Mouse (Mus musculus) lung, adult 18-20 months (tissue): ENCODE measurements around the gene Zkscan7.
"Not testable (repeated sequence)": the region's sequence is repeated elsewhere in the genome, so short reads cannot be mapped to it uniquely, and the experiment has no call there.

Experiments used
- DNase-seq, 2 experiments: peaks; one replicate each; pipeline ENCODE4 v3.0.0; 2022; ENCODE audit warnings: mixed read lengths in 2 of 2

Gene Zkscan7

DNA sequence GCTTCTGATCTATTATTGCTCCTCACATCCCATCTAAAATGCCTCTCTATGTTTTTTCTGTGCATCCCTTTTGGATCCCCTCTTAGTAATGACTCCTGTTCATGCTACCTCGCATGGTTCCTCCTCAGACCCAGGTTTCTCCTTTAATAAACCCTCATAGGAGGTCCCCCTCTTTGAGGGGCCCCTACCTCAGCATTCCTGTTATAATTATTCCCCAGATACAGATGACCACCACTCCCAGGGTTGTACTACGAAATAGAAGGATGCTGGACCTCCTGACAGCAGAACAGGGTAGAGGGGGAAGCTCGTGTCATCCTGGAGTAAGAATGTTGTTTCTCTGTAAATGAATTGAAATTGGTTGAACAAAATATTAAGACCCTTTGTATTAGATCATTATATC, at the start of gene Zkscan7:
TSS of gene Zkscan7 (plus strand) at position 301 of the 400 bp plus-strand sequence.
- DNase-seq, result no peak

GRCm38 (mm10) chr9:122836126-122836525, 49.4 kb upstream of the Zkscan7 start:
- DNase-seq, result no peak

DNA sequence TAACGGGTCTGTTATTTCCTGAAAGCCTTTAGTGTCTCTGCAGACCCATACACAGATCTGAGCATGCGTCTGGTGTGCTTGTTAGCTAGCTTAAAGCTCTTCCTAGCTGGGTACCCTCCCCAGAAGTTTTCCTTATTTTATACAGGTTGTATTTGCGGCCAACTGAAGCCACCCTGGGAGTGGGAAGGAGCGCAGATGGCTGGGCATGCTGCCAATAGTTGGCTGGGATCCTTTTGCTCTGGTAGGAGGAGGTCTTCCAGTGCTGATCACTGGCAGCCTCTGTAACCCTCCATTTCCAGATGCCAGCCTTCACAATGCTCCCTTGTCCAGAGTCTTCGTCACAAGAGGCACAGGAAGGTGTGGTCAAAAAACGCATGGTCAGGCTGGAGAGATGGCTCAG, 48.7 kb upstream of the Zkscan7 start:
- peak in 1 of 2 experiments; percentile 10 for DNase-seq

DNA sequence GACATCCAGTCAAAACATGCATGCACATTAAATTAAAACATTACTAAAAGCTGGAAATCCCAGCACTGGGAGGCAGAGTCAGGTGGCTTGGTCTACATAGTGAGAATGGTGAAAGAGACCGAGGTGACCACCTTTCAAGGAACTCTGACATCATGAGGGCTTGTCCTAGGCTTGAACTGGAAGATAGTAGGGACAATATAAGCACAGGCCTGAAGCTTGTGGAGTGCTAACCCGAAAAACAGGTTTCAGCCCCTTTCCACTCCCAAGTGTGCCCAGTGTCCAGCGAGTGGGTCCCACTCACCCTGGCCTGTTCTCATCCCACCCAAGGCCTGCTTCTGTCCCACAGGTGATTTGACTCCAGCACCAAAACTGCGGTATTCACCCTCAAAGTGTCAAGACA, 48.3 kb upstream of the Zkscan7 start:
- no peak for DNase-seq

DNA sequence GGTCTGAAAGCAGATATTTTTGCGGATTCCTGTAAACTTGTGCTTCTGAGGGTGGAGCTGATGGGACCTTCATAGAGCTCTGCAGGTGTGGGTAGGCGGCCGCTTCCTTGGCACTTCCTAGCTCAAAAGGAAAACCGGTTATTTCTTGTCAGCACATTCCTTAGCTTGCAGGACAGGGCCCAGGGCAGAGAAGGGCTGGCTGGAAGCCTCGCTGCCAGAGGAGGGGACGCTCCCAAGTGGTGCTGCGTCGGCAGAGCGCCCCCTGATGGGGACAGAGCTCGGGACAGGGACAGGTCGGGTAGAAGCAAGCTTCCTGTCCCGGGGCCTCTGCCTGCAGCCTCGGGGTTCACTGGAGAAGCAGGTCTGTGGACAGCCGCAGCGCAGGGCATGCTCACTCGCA, 47.8 kb upstream of the Zkscan7 start:
- peak; percentile 79 to 85 for DNase-seq

DNA sequence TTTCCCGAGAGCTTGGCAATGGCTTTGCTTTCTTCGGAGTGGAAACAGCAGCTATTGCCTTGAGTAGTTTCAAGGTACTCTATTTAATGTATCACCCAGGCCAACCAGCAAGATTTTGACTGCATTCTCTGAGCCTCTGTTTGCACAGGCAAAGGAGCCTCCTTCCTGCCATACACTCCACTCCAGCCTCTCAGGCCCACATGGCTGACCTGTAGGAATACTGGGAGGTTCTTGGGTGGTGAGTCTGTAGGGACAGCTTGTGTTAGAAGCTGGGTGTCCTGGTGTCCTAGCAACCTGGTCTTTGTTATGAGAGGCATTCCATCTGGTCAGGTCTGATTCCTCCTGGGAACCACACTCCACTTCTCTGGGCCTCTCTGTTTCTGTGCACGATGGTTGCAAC, 41.7 kb upstream of the Zkscan7 start, which contains the start of gene Gm35549:
TSS of gene Gm35549 (minus strand) at position 276 of the 400 bp plus-strand sequence.
- peak; percentile 37 to 66 for DNase-seq

GRCm38 (mm10) chr9:122845621-122846020, 39.9 kb upstream of the Zkscan7 start:
- DNase-seq, result no peak

GRCm38 (mm10) chr9:122846156-122846555, 39.3 kb upstream of the Zkscan7 start:
- no peak for DNase-seq

- not testable (repeated sequence) for DNase-seq
These were observed 37.6 kb upstream of the Zkscan7 start for GRCm38 (mm10) chr9:122847811-122848311.

GRCm38 (mm10) chr9:122854526-122854925, 31.0 kb upstream of the Zkscan7 start:
- DNase-seq, result no peak

- DNase-seq, result not testable (repeated sequence)
These were observed 30.3 kb upstream of the Zkscan7 start for GRCm38 (mm10) chr9:122855141-122855540.

GRCm38 (mm10) chr9:122855617-122856016, 29.9 kb upstream of the Zkscan7 start:
- no peak for DNase-seq

- DNase-seq, result no peak
These were observed 28.8 kb upstream of the Zkscan7 start for GRCm38 (mm10) chr9:122856716-122857115.

DNA sequence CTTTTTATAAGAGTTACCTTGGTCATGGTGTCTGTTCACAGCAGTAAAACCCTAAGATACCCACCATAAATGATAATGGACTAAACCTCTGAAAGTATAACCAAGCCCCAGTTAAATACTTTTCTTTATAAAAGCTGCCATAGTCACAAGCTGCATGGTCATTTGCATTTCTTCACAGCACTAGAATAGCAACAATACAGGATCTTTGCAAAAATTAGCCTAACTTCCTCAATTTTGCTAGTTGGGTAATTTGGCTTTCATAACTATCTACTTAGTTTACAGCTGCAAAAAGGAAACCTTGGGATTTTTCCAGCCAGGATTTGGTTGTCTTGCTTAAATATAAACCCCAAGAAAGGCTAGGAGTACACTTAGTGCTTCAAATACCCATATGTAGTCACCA, 24.7 kb upstream of the Zkscan7 start:
- DNase-seq, result no peak

DNA sequence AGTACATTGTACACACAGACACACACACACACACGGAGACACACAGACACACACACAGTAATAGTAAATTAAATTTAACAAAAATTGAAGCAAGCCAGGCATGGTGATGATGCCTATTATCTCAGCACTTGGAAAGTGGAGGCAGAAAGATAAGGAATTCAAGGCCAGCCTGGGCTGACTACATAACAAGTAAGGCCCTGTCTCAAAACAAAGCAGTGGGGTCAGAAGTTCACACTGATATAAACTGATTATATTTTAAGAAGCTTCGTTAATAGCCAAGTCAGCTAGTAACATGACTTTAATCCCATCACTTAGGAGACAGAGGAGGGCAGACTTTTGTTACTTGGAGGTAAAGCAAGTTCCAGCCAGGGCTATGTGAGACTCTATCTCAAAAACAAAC, 21.8 kb upstream of the Zkscan7 start:
- DNase-seq, result no peak

- DNase-seq, result no peak
These were observed 20.6 kb upstream of the Zkscan7 start for GRCm38 (mm10) chr9:122864848-122865247.

DNA sequence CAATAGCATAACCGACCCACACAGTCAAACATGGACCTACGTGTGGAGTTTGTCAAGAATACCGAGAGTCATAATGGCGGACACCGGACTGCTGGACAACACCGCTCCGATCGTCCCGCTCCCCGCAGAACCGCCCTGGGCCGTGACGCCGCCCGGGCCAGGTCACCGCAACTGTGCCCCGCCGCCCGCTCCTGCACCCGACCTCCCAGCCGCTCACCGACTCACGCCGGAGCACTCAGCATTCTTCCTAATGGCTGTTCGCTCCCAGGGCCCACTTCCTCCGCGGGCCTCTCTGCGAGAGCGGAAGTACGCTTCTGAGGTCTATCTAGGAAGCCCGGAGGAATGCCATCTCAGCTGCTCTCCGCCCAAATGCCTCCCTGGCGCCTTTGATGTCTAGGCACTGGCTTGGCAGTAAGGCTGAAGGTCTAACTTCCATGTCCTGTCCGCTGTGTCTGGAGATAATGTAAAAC, 19.8 kb upstream of the Zkscan7 start, which contains the start of gene Zfp445:
TSS of gene Zfp445 (minus strand) at position 310 of the 470 bp plus-strand sequence.
- DNase-seq, result peak; percentile 82 to 85

DNA sequence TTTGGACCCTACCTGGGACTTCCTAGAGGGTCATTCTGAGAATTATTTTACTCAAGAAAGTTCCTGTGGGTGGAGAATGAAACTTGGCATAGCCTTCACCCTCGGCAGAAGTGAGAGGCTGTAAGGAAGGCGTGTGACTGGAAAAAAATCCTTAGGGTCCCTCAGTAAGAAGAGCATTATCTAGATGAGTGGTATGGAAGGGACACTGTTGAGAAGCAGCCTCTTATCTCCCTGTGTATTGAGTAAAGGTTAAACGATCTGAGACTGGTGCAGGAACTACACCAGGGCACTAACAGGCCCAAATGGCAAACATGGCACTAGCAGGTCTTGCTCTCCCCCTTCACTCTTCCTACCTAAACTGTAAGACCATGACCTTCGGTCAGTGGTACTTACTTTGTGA, 19.3 kb upstream of the Zkscan7 start:
- DNase-seq, result no peak

GRCm38 (mm10) chr9:122872595-122872994, 12.9 kb upstream of the Zkscan7 start:
- DNase-seq, result no peak

- no peak for DNase-seq
These were observed 10.8 kb upstream of the Zkscan7 start for GRCm38 (mm10) chr9:122874653-122875052.

GRCm38 (mm10) chr9:122875145-122875544, 10.3 kb upstream of the Zkscan7 start:
- no peak for DNase-seq

DNA sequence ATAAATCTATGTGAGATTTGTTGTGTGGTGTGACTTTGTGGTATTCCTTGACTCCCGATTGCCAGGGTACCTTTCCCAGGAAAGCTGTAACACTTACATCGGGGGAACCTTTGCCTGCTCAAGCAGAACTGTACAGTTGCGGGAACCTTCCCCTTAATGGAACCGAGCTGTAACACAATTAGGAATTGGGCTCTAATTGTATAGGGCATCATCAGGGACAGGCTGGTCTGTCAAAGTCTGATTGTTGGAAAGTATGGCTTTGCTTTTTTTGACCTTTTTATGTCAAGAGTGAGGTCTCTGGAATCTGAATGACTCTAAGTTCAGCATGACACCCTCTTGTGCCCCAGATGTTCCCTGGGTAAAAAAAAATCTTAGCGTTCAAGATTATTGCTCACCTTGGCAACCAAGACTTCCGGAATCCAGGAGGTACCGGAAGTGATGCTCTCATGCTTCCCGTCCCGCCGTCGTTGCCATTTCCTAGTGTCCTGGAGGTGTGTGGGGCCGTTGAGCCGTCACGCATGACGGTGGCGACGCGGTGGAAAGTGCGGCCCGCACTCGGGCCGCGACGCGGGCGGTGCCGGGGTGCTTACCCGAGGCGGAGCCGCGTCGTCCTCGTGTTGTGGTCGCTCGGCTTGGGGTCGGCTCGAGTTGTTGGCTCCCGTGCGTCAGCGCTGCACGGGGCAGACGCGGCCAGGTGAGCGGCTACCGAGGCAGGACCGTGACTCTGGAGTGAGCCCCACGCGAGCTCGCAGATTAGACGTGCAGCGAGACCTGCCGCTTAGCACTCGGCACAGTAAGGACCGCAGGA, 1.1 kb downstream of the Zkscan7 start:
- DNase-seq, result peak; percentile 67 to 80

GRCm38 (mm10) chr9:122901047-122901446, 15.6 kb downstream of the Zkscan7 start:
- DNase-seq, result no peak
